Mouse (Mus musculus): Measurements from ENCODE around the gene Hexdc.

The Hexdc gene

GRCm38 (mm10) chr11:121201436-121202198 is 2.6 kb upstream of the Hexdc start:
- Histone ChIP-seq H3K36me3 (ENCODE audit: control insufficient read depth, insufficient read depth, low read length, poor library complexity, severe bottlenecking) (no peaks in the 10 kb centered on the region), H3K27me3 (ENCODE audit: control insufficient read depth, insufficient read depth, low read length, poor library complexity, severe bottlenecking) (no peaks in the 10 kb centered on the region)
- peak; percentile 70 for DNase-seq (ENCODE audit: low read depth, low spot score)

DNA sequence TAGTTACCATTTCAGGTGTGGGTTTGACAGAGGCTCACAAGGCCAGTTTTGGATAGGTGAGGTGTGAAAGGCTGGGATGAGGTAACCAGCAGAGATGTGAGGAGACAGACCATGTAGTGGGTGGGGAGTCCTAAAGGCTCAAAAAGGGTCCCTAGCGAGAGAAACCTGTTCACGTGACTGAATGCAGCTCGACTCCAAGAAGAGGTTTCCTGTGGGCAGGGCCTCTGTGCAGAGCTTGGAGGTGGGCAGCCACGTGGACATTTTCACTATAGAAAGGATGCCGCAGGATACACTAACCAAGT is 423 bp upstream of the Hexdc start:
- H3K27me3 ChIP-seq (ENCODE audit: control insufficient read depth, insufficient read depth, low read length, poor library complexity, severe bottlenecking): no peaks in the 10 kb centered on the region
- peaks cover 3% of the 10 kb centered on the region; the same call in 1 of the 2 replicates for H3K36me3 ChIP-seq (ENCODE audit: control insufficient read depth, insufficient read depth, low read length, poor library complexity, severe bottlenecking)

DNA sequence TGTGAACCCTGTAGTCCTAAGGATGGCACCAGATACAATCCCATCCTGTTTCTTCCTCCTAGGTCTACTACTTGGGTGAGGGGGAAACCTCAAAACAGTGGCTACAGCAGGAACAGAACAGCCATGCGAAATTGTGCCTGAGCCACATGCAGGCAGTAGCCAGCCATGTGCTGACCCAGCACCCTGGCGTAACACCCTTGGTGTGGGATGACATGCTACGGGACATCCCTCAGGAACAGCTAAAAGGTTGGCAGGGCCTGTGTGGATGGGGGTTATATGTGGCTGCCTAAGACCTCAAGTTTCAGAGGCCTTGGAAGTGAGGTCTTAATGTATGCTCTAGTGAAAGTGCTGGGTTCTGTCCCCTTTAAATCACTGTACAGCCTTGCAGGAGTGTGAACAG is 12.6 kb downstream of the Hexdc start:
- no peaks in the 10 kb centered on the region for H3K27me3 ChIP-seq (ENCODE audit: control insufficient read depth, insufficient read depth, low read length, poor library complexity, severe bottlenecking)
- DNase-seq (ENCODE audit: low read depth, low spot score): no peak
- H3K36me3 ChIP-seq (ENCODE audit: control insufficient read depth, insufficient read depth, low read length, poor library complexity, severe bottlenecking): no peaks in the 10 kb centered on the region

More for the DNA sequence above, 423 bp upstream of the Hexdc start:
- DNase-seq (ENCODE audit: low read depth, low spot score): no peak

- Histone ChIP-seq H3K27me3 (ENCODE audit: control insufficient read depth, insufficient read depth, low read length, poor library complexity, severe bottlenecking) (no peaks in the 10 kb centered on the region), H3K36me3 (ENCODE audit: control insufficient read depth, insufficient read depth, low read length, poor library complexity, severe bottlenecking) (peaks cover 14% of the 10 kb centered on the region)
- no peak for DNase-seq (ENCODE audit: low read depth, low spot score)
Measured at GRCm38 (mm10) chr11:121219776-121220175, 15.5 kb downstream of the Hexdc start.

DNA sequence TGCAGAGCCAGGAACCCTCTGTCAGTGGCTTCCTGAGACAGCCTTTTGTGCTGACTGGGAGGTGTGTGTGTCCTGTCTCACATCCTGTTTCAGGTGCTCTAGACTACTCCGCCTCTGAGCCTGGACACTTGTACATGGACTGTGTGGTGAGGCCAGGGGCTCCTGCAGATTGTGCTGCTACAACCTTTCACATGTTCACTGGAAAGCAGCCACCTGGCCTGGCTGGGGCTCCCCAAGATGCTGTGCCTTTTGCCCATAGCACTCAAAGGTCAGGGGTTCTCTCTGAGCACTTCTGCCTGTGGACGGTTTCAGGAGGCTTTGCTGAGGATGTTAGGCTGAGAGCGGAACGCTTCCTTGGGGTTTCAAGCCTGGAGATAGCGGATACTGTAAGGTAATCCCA is 16.5 kb downstream of the Hexdc start:
- Histone ChIP-seq H3K36me3 (ENCODE audit: control insufficient read depth, insufficient read depth, low read length, poor library complexity, severe bottlenecking) (peaks cover 14% of the 10 kb centered on the region), H3K27me3 (ENCODE audit: control insufficient read depth, insufficient read depth, low read length, poor library complexity, severe bottlenecking) (no peaks in the 10 kb centered on the region)
- no peak for DNase-seq (ENCODE audit: low read depth, low spot score)

- Histone ChIP-seq H3K36me3 (ENCODE audit: control insufficient read depth, insufficient read depth, low read length, poor library complexity, severe bottlenecking) (peaks cover 14% of the 10 kb centered on the region), H3K27me3 (ENCODE audit: control insufficient read depth, insufficient read depth, low read length, poor library complexity, severe bottlenecking) (no peaks in the 10 kb centered on the region)
- no peak for DNase-seq (ENCODE audit: low read depth, low spot score)
Measured at GRCm38 (mm10) chr11:121221321-121222010, 17.2 kb downstream of the Hexdc start.

DNA sequence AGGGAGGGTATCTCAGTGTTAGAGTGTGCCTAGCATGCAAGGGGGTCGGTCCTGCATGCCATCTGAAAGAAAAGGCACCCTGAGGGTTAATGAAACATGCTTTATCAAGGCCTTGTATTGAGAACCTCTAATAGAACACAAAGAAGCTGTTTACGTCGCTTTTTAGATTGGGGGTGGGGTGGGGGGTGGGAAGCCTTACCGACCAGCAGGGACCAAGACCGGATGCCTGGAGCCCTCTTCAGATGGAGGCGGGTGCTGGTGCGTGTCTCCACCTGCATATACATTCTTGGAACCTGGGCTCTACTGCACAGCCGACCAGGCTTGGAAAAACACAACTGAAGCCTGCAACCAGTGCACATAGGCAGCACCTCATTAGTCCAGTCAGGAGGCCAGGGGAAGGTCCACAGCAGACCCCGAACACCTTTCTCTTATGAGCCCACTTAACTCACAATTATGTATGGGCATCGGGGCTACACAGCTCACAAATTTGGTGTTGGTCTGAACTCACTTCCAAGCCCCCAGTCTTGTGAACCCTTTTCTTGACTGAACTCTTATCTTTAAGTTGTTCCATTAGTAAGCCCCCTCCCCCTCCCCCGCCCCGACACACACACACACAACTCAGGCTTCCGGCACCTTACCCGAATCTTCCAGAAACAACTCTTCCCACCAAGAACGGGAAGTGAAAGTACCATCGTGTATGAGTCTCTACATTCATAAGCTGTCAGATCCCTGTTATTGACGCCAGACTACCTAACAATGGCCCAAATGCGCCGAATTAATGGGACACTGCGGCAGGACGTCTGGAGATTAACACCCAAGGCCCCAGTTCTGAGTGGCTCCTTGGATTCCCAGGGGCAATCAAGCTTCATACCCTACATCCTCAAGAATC is 24.1 kb downstream of the Hexdc start:
- peak; percentile 93 for DNase-seq (ENCODE audit: low read depth, low spot score)
- peaks cover 14% of the 10 kb centered on the region for H3K36me3 ChIP-seq (ENCODE audit: control insufficient read depth, insufficient read depth, low read length, poor library complexity, severe bottlenecking)
- H3K27me3 ChIP-seq (ENCODE audit: control insufficient read depth, insufficient read depth, low read length, poor library complexity, severe bottlenecking): no peaks in the 10 kb centered on the region

- DNase-seq (ENCODE audit: low read depth, low spot score): peak; percentile 93
Measured at GRCm38 (mm10) chr11:121229018-121229439, 24.8 kb downstream of the Hexdc start, which contains the start of gene Cybc1. Gene Cybc1 (minus strand): TSS chr11:121229322.

GRCm38 (mm10) chr11:121231191-121231590 is 27.0 kb downstream of the Hexdc start:
- no peaks in the 10 kb centered on the region for H3K27me3 ChIP-seq (ENCODE audit: control insufficient read depth, insufficient read depth, low read length, poor library complexity, severe bottlenecking)
- peaks cover 5% of the 10 kb centered on the region; the same call in 1 of the 2 replicates for H3K36me3 ChIP-seq (ENCODE audit: control insufficient read depth, insufficient read depth, low read length, poor library complexity, severe bottlenecking)
- no peak for DNase-seq (ENCODE audit: low read depth, low spot score)

More at GRCm38 (mm10) chr11:121229018-121229439, 24.8 kb downstream of the Hexdc start, which contains the start of gene Cybc1:
- Histone ChIP-seq H3K36me3 (ENCODE audit: control insufficient read depth, insufficient read depth, low read length, poor library complexity, severe bottlenecking) (peaks cover 9% of the 10 kb centered on the region), H3K27me3 (ENCODE audit: control insufficient read depth, insufficient read depth, low read length, poor library complexity, severe bottlenecking) (no peaks in the 10 kb centered on the region)

GRCm38 (mm10) chr11:121231628-121232291 is 27.5 kb downstream of the Hexdc start:
- Histone ChIP-seq H3K36me3 (ENCODE audit: control insufficient read depth, insufficient read depth, low read length, poor library complexity, severe bottlenecking) (peaks cover 5% of the 10 kb centered on the region; the same call in 1 of the 2 replicates), H3K27me3 (ENCODE audit: control insufficient read depth, insufficient read depth, low read length, poor library complexity, severe bottlenecking) (no peaks in the 10 kb centered on the region)
- DNase-seq (ENCODE audit: low read depth, low spot score): no peak

- DNase-seq (ENCODE audit: low read depth, low spot score): no peak
- H3K36me3 ChIP-seq (ENCODE audit: control insufficient read depth, insufficient read depth, low read length, poor library complexity, severe bottlenecking): no peaks in the 10 kb centered on the region
- H3K27me3 ChIP-seq (ENCODE audit: control insufficient read depth, insufficient read depth, low read length, poor library complexity, severe bottlenecking): no peaks in the 10 kb centered on the region
Measured at GRCm38 (mm10) chr11:121232706-121233105, 28.5 kb downstream of the Hexdc start.

- peak; percentile 76 for DNase-seq (ENCODE audit: low read depth, low spot score)
- H3K36me3 ChIP-seq (ENCODE audit: control insufficient read depth, insufficient read depth, low read length, poor library complexity, severe bottlenecking): peaks cover 2% of the 10 kb centered on the region
- H3K27me3 ChIP-seq (ENCODE audit: control insufficient read depth, insufficient read depth, low read length, poor library complexity, severe bottlenecking): no peaks in the 10 kb centered on the region; the same call in 1 of the 2 replicates
Measured at GRCm38 (mm10) chr11:121235475-121236238, 31.4 kb downstream of the Hexdc start.

GRCm38 (mm10) chr11:121236564-121237344 is 32.5 kb downstream of the Hexdc start, which contains the start of gene Narf:
Gene Narf (plus strand): TSS chr11:121237253.
- peak; percentile 99 for DNase-seq (ENCODE audit: low read depth, low spot score)
- no peaks in the 10 kb centered on the region; the same call in 1 of the 2 replicates for H3K27me3 ChIP-seq (ENCODE audit: control insufficient read depth, insufficient read depth, low read length, poor library complexity, severe bottlenecking)
- peaks cover 3% of the 10 kb centered on the region for H3K36me3 ChIP-seq (ENCODE audit: control insufficient read depth, insufficient read depth, low read length, poor library complexity, severe bottlenecking)

Data from splenic B cell, adult 2 months (primary cell).